Mouse (Mus musculus): ENCODE data around the gene Pkd2.

DNA sequence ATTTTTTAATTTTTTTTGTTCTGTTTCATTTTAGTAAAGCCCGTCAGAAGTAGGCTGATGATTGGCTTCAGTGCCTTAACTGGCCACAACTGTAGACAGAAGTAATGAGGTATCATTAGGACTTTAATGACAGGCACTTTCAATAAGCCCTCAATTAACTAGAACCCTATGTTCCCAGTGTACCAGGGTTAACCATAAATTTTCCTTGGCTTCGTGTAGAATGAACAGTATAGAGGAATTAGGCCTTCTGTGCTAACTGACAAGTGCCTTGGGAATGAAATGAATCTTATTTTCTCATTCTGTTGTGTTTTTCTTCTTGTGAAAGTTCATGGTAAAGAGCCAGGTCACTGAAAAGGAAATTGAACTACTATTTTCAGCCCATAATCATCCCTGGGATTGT, 43.3 kb upstream of the Pkd2 start:
- TF ChIP-seq CTCF (IDR thresholded peaks at IDR 0.05; ENCODE audit: low read depth) (no peak), EP300 (IDR thresholded peaks at IDR 0.05; ENCODE audit: low read depth) (no peak)

Measured in heart, postnatal 0 days (tissue).